Mouse (Mus musculus) CH12.LX (cell line): ENCODE data around the gene Rbms2. TPM values are rescaled to one million over a fixed set of nuclear protein-coding genes. Genes with fewer than 3 reads are reported as not detected.

ENCODE experiments used
- DNase-seq: peaks from one replicate; pipeline ENCODE4 v3.0.0-alpha.2; 2013; ENCODE audit errors: extremely low read depth
- H3K27ac ChIP-seq: 2 replicates; pipeline ENCODE4 v1.5.1; 2012; ENCODE audit warnings: low read depth, mild to moderate bottlenecking, control low read depth, moderate library complexity; ENCODE audit not compliant: insufficient read depth
- H3K27me3 ChIP-seq: replicated peaks from 2 replicates; pipeline ENCODE3; 2012; ENCODE audit warnings: inconsistent platforms
- H3K36me3 ChIP-seq, 2 experiments: replicated peaks in 1 of 2; 2 replicates each; pipeline versions ENCODE3 to v1.6.1; 2012; ENCODE audit warnings: inconsistent platforms in 1 of 2, low read length in 1 of 2, mild to moderate bottlenecking in 1 of 2, mixed read lengths in 1 of 2, moderate library complexity in 1 of 2; ENCODE audit not compliant: control insufficient read depth in 1 of 2, insufficient read depth in 1 of 2
- H3K4me1 ChIP-seq, 2 experiments: 2 replicates each; pipeline ENCODE4 v1.6.1; 2012; ENCODE audit warnings: inconsistent platforms in 1 of 2, moderate library complexity in 1 of 2; ENCODE audit not compliant: insufficient read depth in 2 of 2, control insufficient read depth in 1 of 2
- H3K4me2 ChIP-seq: 2 replicates; pipeline ENCODE4 v1.6.1; 2012; ENCODE audit warnings: low read depth, mild to moderate bottlenecking, control low read depth; ENCODE audit not compliant: poor library complexity, insufficient read depth, severe bottlenecking
- H3K4me3 ChIP-seq, 3 experiments: fragments of 150-350 bp in 1 of 3; sonication (generic) in 1 of 3; replicated peaks in 1 of 3; 2 replicates each; pipeline versions ENCODE3 to v1.5.1; 2011 to 2012; ENCODE audit warnings: low read depth in 2 of 3, low read length in 2 of 3, mild to moderate bottlenecking in 2 of 3, moderate library complexity in 2 of 3, control low read depth in 1 of 3, improper control_type of control experiment in 1 of 3, inconsistent platforms in 1 of 3, mixed read lengths in 1 of 3; ENCODE audit not compliant: poor library complexity in 1 of 3
- H3K79me2 ChIP-seq: replicated peaks from 2 replicates; pipeline ENCODE4 v1.6.1; 2012; ENCODE audit warnings: mild to moderate bottlenecking, moderate library complexity; ENCODE audit not compliant: control insufficient read depth, poor library complexity, insufficient read depth, severe bottlenecking; ENCODE audit errors: extremely low read depth
- H3K9ac ChIP-seq: 2 replicates; pipeline ENCODE4 v1.6.1; 2012; ENCODE audit warnings: low read depth, mild to moderate bottlenecking, control low read depth, moderate library complexity; ENCODE audit not compliant: insufficient read depth
- H3K9me3 ChIP-seq: replicated peaks from 2 replicates; pipeline ENCODE3; 2012; ENCODE audit warnings: low read length, inconsistent platforms, mixed read lengths
- BHLHE40 ChIP-seq: IDR thresholded peaks from 2 replicates; pipeline ENCODE4 v1.6.1; 2011; ENCODE audit warnings: mild to moderate bottlenecking, low read depth, low read length, improper control_type of control experiment
- E2F4 ChIP-seq: IDR thresholded peaks from 2 replicates; pipeline ENCODE4 v1.6.1; 2011; ENCODE audit warnings: low read depth, low read length, improper control_type of control experiment; ENCODE audit not compliant: insufficient replicate concordance
- ELF1 ChIP-seq: IDR thresholded peaks from 2 replicates; pipeline ENCODE4 v1.6.1; 2014; ENCODE audit warnings: low read depth, mild to moderate bottlenecking, inconsistent platforms, low read length, improper control_type of control experiment
- EP300 ChIP-seq: IDR thresholded peaks from 2 replicates; pipeline ENCODE4 v1.6.1; 2011; ENCODE audit warnings: low read length, improper control_type of control experiment
- ETS1 ChIP-seq: conservative IDR thresholded peaks from 2 replicates; pipeline ENCODE4 v1.6.1; 2012; ENCODE audit warnings: low read depth, mild to moderate bottlenecking, inconsistent platforms, low read length, improper control_type of control experiment, moderate library complexity
- JUN ChIP-seq: IDR thresholded peaks from 2 replicates; pipeline ENCODE4 v1.6.1; 2011; ENCODE audit warnings: low read depth, mild to moderate bottlenecking, low read length, improper control_type of control experiment, moderate library complexity; ENCODE audit not compliant: insufficient read depth
- JUND ChIP-seq: conservative IDR thresholded peaks from 2 replicates; pipeline ENCODE4 v1.6.1; 2011; ENCODE audit warnings: low read depth, low read length, improper control_type of control experiment
- MAFK ChIP-seq: IDR thresholded peaks from 2 replicates; pipeline ENCODE4 v1.6.1; 2011; ENCODE audit warnings: low read length, improper control_type of control experiment; ENCODE audit not compliant: insufficient replicate concordance
- MAX ChIP-seq: IDR thresholded peaks from 2 replicates; pipeline ENCODE4 v1.6.1; 2011; ENCODE audit warnings: low read length, improper control_type of control experiment
- MAZ ChIP-seq: IDR thresholded peaks from 2 replicates; pipeline ENCODE4 v1.6.1; 2012; ENCODE audit warnings: low read depth, mild to moderate bottlenecking, inconsistent platforms, low read length, improper control_type of control experiment, moderate library complexity
- MEF2A ChIP-seq: IDR thresholded peaks from 2 replicates; pipeline ENCODE4 v1.6.1; 2014; ENCODE audit warnings: low read depth, mild to moderate bottlenecking, inconsistent platforms, low read length, improper control_type of control experiment, borderline replicate concordance
- MXI1 ChIP-seq: IDR thresholded peaks from 2 replicates; pipeline ENCODE4 v1.6.1; 2011; ENCODE audit warnings: mild to moderate bottlenecking, low read depth, low read length, improper control_type of control experiment
- MYC ChIP-seq: IDR thresholded peaks from 2 replicates; pipeline ENCODE4 v1.6.1; 2011; ENCODE audit warnings: low read depth, mild to moderate bottlenecking, improper control_type of control experiment, low read length
- NELFE ChIP-seq: IDR thresholded peaks from 2 replicates; pipeline ENCODE4 v1.6.1; 2011; ENCODE audit warnings: low read depth, low read length, improper control_type of control experiment
- NRF1 ChIP-seq: IDR thresholded peaks from 2 replicates; pipeline ENCODE4 v1.6.1; 2014; ENCODE audit warnings: low read depth, mild to moderate bottlenecking, inconsistent platforms, low read length, improper control_type of control experiment, moderate library complexity
- PAX5 ChIP-seq: IDR thresholded peaks from 2 replicates; pipeline ENCODE4 v1.6.1; 2012; ENCODE audit warnings: low read length, inconsistent platforms, mixed read lengths
- POLR2AphosphoS2 ChIP-seq: IDR thresholded peaks from 2 replicates; pipeline ENCODE4 v1.6.1; 2011; ENCODE audit warnings: low read depth, low read length, improper control_type of control experiment
- RAD21 ChIP-seq: IDR thresholded peaks from 2 replicates; pipeline ENCODE4 v1.6.1; 2011; ENCODE audit warnings: low read depth, mild to moderate bottlenecking, low read length, improper control_type of control experiment, moderate library complexity
- RCOR1 ChIP-seq: conservative IDR thresholded peaks from 2 replicates; pipeline ENCODE4 v1.6.1; 2012; ENCODE audit warnings: low read depth, mild to moderate bottlenecking, inconsistent platforms, low read length, improper control_type of control experiment
- SIN3A ChIP-seq: IDR thresholded peaks from 2 replicates; pipeline ENCODE4 v1.6.1; 2012; ENCODE audit warnings: low read length, improper control_type of control experiment, inconsistent platforms
- SMC3 ChIP-seq: IDR thresholded peaks from 2 replicates; pipeline ENCODE4 v1.6.1; 2011; ENCODE audit warnings: low read depth, low read length, improper control_type of control experiment
- TBP ChIP-seq: conservative IDR thresholded peaks from 2 replicates; pipeline ENCODE4 v1.6.1; 2011; ENCODE audit warnings: low read depth, low read length, improper control_type of control experiment
- TCF12 ChIP-seq: IDR thresholded peaks from 2 replicates; pipeline ENCODE4 v1.6.1; 2014; ENCODE audit warnings: low read depth, mild to moderate bottlenecking, inconsistent platforms, low read length, improper control_type of control experiment
- UBTF ChIP-seq: IDR thresholded peaks from 2 replicates; pipeline ENCODE4 v1.6.1; 2012; ENCODE audit warnings: low read depth, mild to moderate bottlenecking, inconsistent platforms, low read length, improper control_type of control experiment, moderate library complexity
- USF1 ChIP-seq: IDR thresholded peaks from 2 replicates; pipeline ENCODE4 v1.6.1; 2014; ENCODE audit warnings: low read depth, mild to moderate bottlenecking, inconsistent platforms, low read length, improper control_type of control experiment
- USF2 ChIP-seq: conservative IDR thresholded peaks from 2 replicates; pipeline ENCODE4 v1.6.1; 2011; ENCODE audit warnings: low read depth, low read length, improper control_type of control experiment
- ZC3H11A ChIP-seq: IDR thresholded peaks from 2 replicates; pipeline ENCODE4 v1.6.1; 2012; ENCODE audit warnings: low read depth, mild to moderate bottlenecking, inconsistent platforms, low read length, improper control_type of control experiment
- ZKSCAN1 ChIP-seq: IDR thresholded peaks from 2 replicates; pipeline ENCODE4 v1.6.1; 2012; ENCODE audit warnings: low read depth, inconsistent platforms, low read length, improper control_type of control experiment, borderline replicate concordance
- ZNF384 ChIP-seq: IDR thresholded peaks from 2 replicates; pipeline ENCODE4 v1.6.1; 2012; ENCODE audit warnings: low read depth, low read length, improper control_type of control experiment, inconsistent platforms
- dilution Hi-C: fragments of 300-500 bp; cut with MboI; formaldehyde crosslinking; loops from 2 replicates; pipeline ENCODE4 v1.14.3; 2020; ENCODE audit warnings: low sequenced_read_pairs; ENCODE audit not compliant: extremely low pct_unique_long_range_greater_than_20kb, extremely low pct_ligation_motif_present
- in situ Hi-C: fragments of 300-500 bp; cut with MboI; formaldehyde crosslinking; loops from 3 replicates; pipeline ENCODE4 v1.14.3; 2019; ENCODE audit warnings: low sequenced_read_pairs, low pct_ligation_motif_present, low pct_unique_long_range_greater_than_20kb, mixed read lengths
- polyA plus RNA-seq: library from polyadenylated mRNA; unstranded; fragments of >175 nt; gene quantifications from 2 replicates; pipeline ENCODE4 v1.2.1, GENCODE M21; 2012; ENCODE audit warnings: low read depth; ENCODE audit not compliant: insufficient read length
- total RNA-seq, 2 experiments: library from RNA; depleted of rRNA; stranded (reverse); fragments of 300-350 nt in 1 of 2; fragments of >200 nt in 1 of 2; gene quantifications; 2 replicates each; pipeline ENCODE4 v1.2.3; 2012 to 2014

The Rbms2 gene
- total and polyA plus RNA-seq, 3 experiments: 9.1 to 36.6 (median 9.8) TPM

DNA sequence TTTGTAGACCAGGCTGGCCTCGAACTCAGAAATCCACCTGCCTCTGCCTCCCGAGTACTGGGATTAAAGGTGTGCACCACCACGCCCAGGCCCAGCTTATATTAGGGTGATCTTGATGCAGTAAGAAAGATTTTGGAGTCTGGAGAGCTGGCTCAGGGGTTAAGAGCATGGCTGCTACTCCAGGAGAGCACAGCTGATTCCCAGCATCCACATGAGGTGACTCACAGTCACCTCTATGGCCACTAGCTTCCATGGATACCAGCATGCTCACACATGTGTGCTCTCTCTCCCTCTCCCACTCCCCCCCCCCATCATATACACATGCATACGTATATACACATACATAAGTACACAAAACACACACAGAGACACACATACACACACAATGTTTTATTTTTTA is 2.8 kb downstream of the Rbms2 start:
- Histone ChIP-seq H3K9ac (no peak overlapping the region), H3K9me3 (no peaks in the 10 kb centered on the region), H3K4me2 (no peak overlapping the region), H3K79me2 (peaks cover 7% of the 10 kb centered on the region; the same call in 1 of the 2 replicates), H3K36me3 (no peaks in the 10 kb centered on the region), H3K27ac (no peak overlapping the region), H3K4me3 (no peak overlapping the region), H3K4me1 (peaks cover 3 to 23% of the 10 kb centered on the region in 2 experiments; a peak in 3 of 4 replicates), H3K27me3 (no peaks in the 10 kb centered on the region)
- dilution Hi-C loops: no loop called here
- no peak for DNase-seq
- in situ Hi-C loops: loop anchor here (25.0 kb wide), 1 partner anchor 240 kb away; no protein-coding TSS in a partner anchor
- no peak for TF ChIP-seq RCOR1
- no peak for TF ChIP-seq MYC
- no peak for TF ChIP-seq TCF12

DNA sequence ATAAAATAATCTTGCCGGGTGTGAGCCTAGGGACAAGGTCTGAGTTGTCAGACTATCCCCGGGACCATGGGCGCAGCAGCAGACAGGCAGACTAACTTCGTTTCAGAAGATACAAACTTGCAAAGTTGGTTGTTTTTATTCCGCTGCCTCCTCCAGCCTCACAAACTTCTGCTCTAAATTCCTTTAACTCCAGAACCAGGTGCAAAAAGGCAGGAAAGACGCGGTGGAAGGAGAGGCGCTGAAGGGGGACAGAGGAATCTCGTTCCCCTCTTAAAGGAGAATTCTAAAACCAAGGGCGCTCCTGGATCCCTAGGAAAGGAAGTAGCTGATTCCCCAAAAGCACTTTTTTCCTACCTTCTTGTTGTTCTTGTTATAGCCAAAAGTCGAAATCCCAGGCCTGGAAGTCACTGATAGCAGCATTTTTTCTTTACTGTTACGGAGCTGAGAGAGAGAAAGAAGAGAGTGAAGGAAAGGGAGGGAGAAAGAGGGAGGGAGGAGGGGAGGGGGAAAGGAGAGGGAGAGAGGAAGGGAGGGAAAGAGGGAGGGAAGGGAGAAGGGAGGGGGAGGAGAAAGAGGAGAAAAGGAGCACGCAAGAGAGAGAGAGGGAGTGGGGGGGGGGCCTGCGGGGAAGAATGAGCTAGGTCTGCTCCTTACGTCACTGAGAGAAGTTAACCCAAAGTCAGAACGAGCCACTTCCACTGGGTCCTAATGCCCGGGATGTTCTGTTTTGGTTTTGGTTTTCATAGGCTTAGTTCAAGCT is 3.9 kb downstream of the Rbms2 start:
- DNase-seq: peak; percentile 77
- H3K4me1 ChIP-seq: peaks cover 3 to 23% of the 10 kb centered on the region in 2 experiments; a peak in 3 of 4 replicates
- dilution Hi-C loops: no loop called here
- TF ChIP-seq E2F4 (0 out of 2 replicates have a peak, but pooled peaks have one; percentile 34), NRF1 (no peak), ZNF384 (no peak; the same call in 1 of the 2 replicates), PAX5 (no peak), ZKSCAN1 (no peak), BHLHE40 (0 out of 2 replicates have a peak, but pooled peaks have one; percentile 38), TBP (peak; percentile 83), ELF1 (no peak; the same call in 1 of the 2 replicates), MAFK (no peak), EP300 (no peak), RAD21 (no peak), MEF2A (peak; percentile 27; the same call in 1 of the 2 replicates), NELFE (no peak), POLR2AphosphoS2 (no peak), RCOR1 (no peak), USF2 (no peak), UBTF (no peak), MYC (peak; percentile 72), USF1 (no peak), SMC3 (no peak), SIN3A (peak; percentile 98), MXI1 (peak; percentile 24), JUN (peak; percentile 37; the same call in 1 of the 2 replicates), JUND (peak; percentile 71), ZC3H11A (no peak), MAX (no peak; the same call in 1 of the 2 replicates), TCF12 (peak; percentile 52; the same call in 1 of the 2 replicates), ETS1 (peak; percentile 64; the same call in 1 of the 2 replicates), MAZ (peak; percentile 95)

More for the DNA sequence above, 3.9 kb downstream of the Rbms2 start:
- peaks cover 7% of the 10 kb centered on the region; the same call in 1 of the 2 replicates for H3K79me2 ChIP-seq
- peak overlapping the region; percentile 63 to 91 (median 72) for H3K4me3 ChIP-seq
- peak overlapping the region; percentile 58 for H3K9ac ChIP-seq
- peak overlapping the region; percentile 76 for H3K4me2 ChIP-seq
- H3K27me3 ChIP-seq: no peaks in the 10 kb centered on the region
- in situ Hi-C loops: loop anchor here (25.0 kb wide), 1 partner anchor 239 kb away; no protein-coding TSS in a partner anchor
- H3K36me3 ChIP-seq: no peaks in the 10 kb centered on the region
- no peaks in the 10 kb centered on the region for H3K9me3 ChIP-seq
- H3K27ac ChIP-seq: no peak overlapping the region
